Mouse (Mus musculus) neural tube, embryonic 12.5 days (tissue): ENCODE results near the gene Ccdc126. TPM values are rescaled to one million over a fixed set of nuclear protein-coding genes. Genes with fewer than 3 reads are reported as not detected.
"Not testable (repeated sequence)": the region's sequence is repeated elsewhere in the genome, so short reads cannot be mapped to it uniquely, and the experiment has no call there.

ENCODE experiments used
- ATAC-seq: fragments of 200-750 bp; cut with Nextera tagmentation; 2 replicates; pipeline ENCODE4 v1.8.0; 2017; ENCODE audit warnings: low read depth, mild to moderate bottlenecking, moderate TSS enrichment, moderate library complexity; ENCODE audit not compliant: low FRiP score
- H3K27ac ChIP-seq: fragments of 300-500 bp; sonication (generic); 2 replicates; pipeline ENCODE4 v1.5.1; 2016
- H3K27me3 ChIP-seq: fragments of 300-500 bp; sonication (generic); replicated peaks from 2 replicates; pipeline ENCODE4 v1.6.1; 2016; ENCODE audit warnings: mild to moderate bottlenecking
- H3K36me3 ChIP-seq: fragments of 300-500 bp; sonication (generic); 2 replicates; pipeline ENCODE4 v1.6.1; 2016; ENCODE audit warnings: mild to moderate bottlenecking
- H3K4me1 ChIP-seq: fragments of 300-500 bp; sonication (generic); 2 replicates; pipeline ENCODE4 v1.6.1; 2016
- H3K4me2 ChIP-seq: fragments of 300-500 bp; sonication (generic); replicated peaks from 2 replicates; pipeline ENCODE4 v1.6.1; 2016; ENCODE audit warnings: mild to moderate bottlenecking
- H3K4me3 ChIP-seq: fragments of 300-500 bp; sonication (generic); 2 replicates; pipeline ENCODE4 v1.5.1; 2016
- H3K9ac ChIP-seq: fragments of 300-500 bp; sonication (generic); 2 replicates; pipeline ENCODE4 v1.6.1; 2016; ENCODE audit warnings: mild to moderate bottlenecking
- H3K9me3 ChIP-seq: fragments of 300-500 bp; sonication (generic); 2 replicates; pipeline ENCODE4 v1.6.1; 2016; ENCODE audit warnings: mild to moderate bottlenecking
- WGBS: fragments of 180-500 bp; shearing (Covaris S2); methylation state at CpG from one replicate; pipeline ENCODE4 v1.1.7; 2016; 5-methylcytosine and 5-hydroxymethylcytosine counted together
- polyA plus RNA-seq: library from polyadenylated mRNA; unstranded; fragments of >200 nt; fragmentation: Nextera tagmentation; extraction: Ambion mirVana; gene quantifications from 2 replicates; pipeline ENCODE4 v1.2.1, GENCODE M21; 2016

Ccdc126 gene
- polyA plus RNA-seq, result 6.5 and 7.0 TPM in 2 replicates

- no peaks in the 10 kb centered on the region for H3K36me3 ChIP-seq
- no peaks in the 10 kb centered on the region for H3K9me3 ChIP-seq
- no peaks in the 10 kb centered on the region; the same call in 1 of the 2 replicates for H3K4me1 ChIP-seq
- peak within 1 kb of the TSS; percentile 64; the same call in 1 of the 2 replicates for H3K27ac ChIP-seq
- under 1% methylated on average over 47 of the region's 47 CpGs for WGBS
- no peaks in the 10 kb centered on the region for H3K27me3 ChIP-seq
- peak within 1 kb of the TSS; percentile 64 for H3K4me2 ChIP-seq
- H3K9ac ChIP-seq, result peak within 1 kb of the TSS; percentile 68
- ATAC-seq, result peak; percentile 100
- peak within 1 kb of the TSS; percentile 69 for H3K4me3 ChIP-seq
Measured at GRCm38 (mm10) chr6:49318966-49319594, at the start of gene Ccdc126. Ccdc126 (plus strand) TSS chr6:49319274.

DNA sequence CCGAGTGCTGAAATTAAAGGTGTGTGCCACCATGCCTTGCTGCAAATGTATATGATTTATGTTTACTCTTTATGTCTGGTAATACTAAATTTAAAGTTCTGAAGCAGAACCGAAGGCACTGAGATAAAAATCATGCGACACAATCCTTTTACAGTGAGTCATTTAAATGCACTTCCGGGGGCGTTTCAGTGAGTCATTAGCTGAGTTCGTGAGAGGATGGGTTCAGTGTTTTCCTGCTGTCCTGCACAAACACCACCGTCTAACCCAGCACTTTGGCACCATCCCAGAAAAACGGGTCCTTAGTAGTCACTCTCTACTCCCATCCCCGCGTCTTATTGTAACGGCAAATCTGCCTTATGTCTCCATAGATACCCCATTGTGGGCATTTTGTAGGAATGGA, 49.2 kb upstream of the Ccdc126 start:
- Histone ChIP-seq H3K36me3 (no peaks in the 10 kb centered on the region), H3K9ac (no peak overlapping the region), H3K4me3 (no peak overlapping the region), H3K4me1 (no peaks in the 10 kb centered on the region), H3K9me3 (no peaks in the 10 kb centered on the region), H3K27ac (no peak overlapping the region), H3K4me2 (no peak overlapping the region), H3K27me3 (no peaks in the 10 kb centered on the region)
- 76% methylated on average over 11 of the region's 11 CpGs for WGBS
- ATAC-seq, result no peak

GRCm38 (mm10) chr6:49271815-49272214, 47.3 kb upstream of the Ccdc126 start:
- Histone ChIP-seq H3K4me3 (no peak overlapping the region), H3K27ac (no peak overlapping the region), H3K9ac (no peak overlapping the region), H3K9me3 (no peaks in the 10 kb centered on the region), H3K4me2 (no peak overlapping the region), H3K36me3 (no peaks in the 10 kb centered on the region), H3K4me1 (no peaks in the 10 kb centered on the region), H3K27me3 (no peaks in the 10 kb centered on the region)
- ATAC-seq, result no peak
- 83% methylated on average over 6 of the region's 6 CpGs for WGBS

GRCm38 (mm10) chr6:49272863-49273262, 46.2 kb upstream of the Ccdc126 start:
- WGBS, result 94% methylated on average over 2 of the region's 2 CpGs
- Histone ChIP-seq H3K27ac (no peak overlapping the region), H3K9ac (no peak overlapping the region), H3K36me3 (no peaks in the 10 kb centered on the region), H3K27me3 (no peaks in the 10 kb centered on the region), H3K9me3 (no peaks in the 10 kb centered on the region), H3K4me2 (no peak overlapping the region), H3K4me1 (no peaks in the 10 kb centered on the region), H3K4me3 (no peak overlapping the region)
- ATAC-seq, result no peak

- no peak overlapping the region for H3K4me3 ChIP-seq
- no peak overlapping the region for H3K27ac ChIP-seq
- no peaks in the 10 kb centered on the region for H3K4me1 ChIP-seq
- ATAC-seq, result no peak
- no peak overlapping the region for H3K9ac ChIP-seq
- WGBS, result 25% methylated on average over 4 of the region's 4 CpGs
- H3K9me3 ChIP-seq, result no peaks in the 10 kb centered on the region
- H3K36me3 ChIP-seq, result no peaks in the 10 kb centered on the region
- no peak overlapping the region for H3K4me2 ChIP-seq
- H3K27me3 ChIP-seq, result no peaks in the 10 kb centered on the region
Measured at GRCm38 (mm10) chr6:49273934-49274333, 45.1 kb upstream of the Ccdc126 start.

DNA sequence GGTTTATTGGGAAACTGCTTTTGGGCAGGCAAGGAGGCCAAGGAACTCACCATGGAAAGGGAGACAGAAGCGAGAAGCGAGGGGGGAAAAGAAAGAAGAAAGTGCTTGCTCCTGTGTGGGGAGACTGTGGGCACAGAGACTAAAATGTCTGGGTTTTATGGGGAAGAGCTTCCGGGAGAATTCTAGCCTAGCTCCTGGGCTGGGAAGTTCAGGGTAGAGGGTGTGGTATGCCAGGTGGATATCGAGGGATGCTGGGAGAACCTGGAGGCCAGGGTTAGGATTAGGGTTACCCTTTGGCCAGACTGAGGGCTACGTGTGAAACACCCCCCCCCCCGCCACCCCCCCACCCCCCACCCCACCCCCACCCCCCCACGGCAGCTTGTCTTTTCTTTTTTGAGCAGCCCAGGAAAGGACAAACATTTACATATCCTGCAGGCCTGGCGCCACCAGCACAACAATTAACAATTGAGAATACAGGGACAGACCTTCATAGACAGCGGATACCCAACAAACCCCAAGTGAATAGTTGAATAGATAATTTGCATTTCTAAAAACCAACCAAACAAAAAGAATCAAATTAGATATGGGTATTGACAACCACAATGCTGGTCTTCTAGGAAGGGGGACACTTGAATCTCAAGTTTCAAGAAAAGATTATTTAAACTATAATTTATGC, 44.5 kb upstream of the Ccdc126 start:
- H3K27ac ChIP-seq, result no peak overlapping the region
- no peak for ATAC-seq
- 46% methylated on average over 9 of the region's 9 CpGs for WGBS

GRCm38 (mm10) chr6:49275296-49275695, 43.8 kb upstream of the Ccdc126 start:
- Histone ChIP-seq H3K9me3 (no peaks in the 10 kb centered on the region), H3K27ac (no peak overlapping the region), H3K27me3 (no peaks in the 10 kb centered on the region), H3K4me1 (no peaks in the 10 kb centered on the region), H3K4me3 (no peak overlapping the region), H3K9ac (no peak overlapping the region), H3K4me2 (no peak overlapping the region), H3K36me3 (no peaks in the 10 kb centered on the region)
- WGBS, result 89% methylated on average over 7 of the region's 7 CpGs
- ATAC-seq, result no peak

More for the DNA sequence above, 44.5 kb upstream of the Ccdc126 start:
- no peak overlapping the region for H3K4me2 ChIP-seq
- H3K9ac ChIP-seq, result no peak overlapping the region
- H3K4me1 ChIP-seq, result no peaks in the 10 kb centered on the region
- no peaks in the 10 kb centered on the region for H3K36me3 ChIP-seq
- H3K27me3 ChIP-seq, result no peaks in the 10 kb centered on the region
- no peaks in the 10 kb centered on the region for H3K9me3 ChIP-seq
- H3K4me3 ChIP-seq, result no peak overlapping the region

GRCm38 (mm10) chr6:49280942-49281341, 38.1 kb upstream of the Ccdc126 start:
- Histone ChIP-seq H3K9ac (no peak overlapping the region), H3K4me2 (no peak overlapping the region), H3K9me3 (no peaks in the 10 kb centered on the region), H3K4me3 (no peak overlapping the region), H3K27ac (no peak overlapping the region), H3K4me1 (no peaks in the 10 kb centered on the region), H3K27me3 (no peaks in the 10 kb centered on the region), H3K36me3 (no peaks in the 10 kb centered on the region)
- ATAC-seq, result no peak
- WGBS, result 42% methylated on average over 1 of the region's 1 CpGs

DNA sequence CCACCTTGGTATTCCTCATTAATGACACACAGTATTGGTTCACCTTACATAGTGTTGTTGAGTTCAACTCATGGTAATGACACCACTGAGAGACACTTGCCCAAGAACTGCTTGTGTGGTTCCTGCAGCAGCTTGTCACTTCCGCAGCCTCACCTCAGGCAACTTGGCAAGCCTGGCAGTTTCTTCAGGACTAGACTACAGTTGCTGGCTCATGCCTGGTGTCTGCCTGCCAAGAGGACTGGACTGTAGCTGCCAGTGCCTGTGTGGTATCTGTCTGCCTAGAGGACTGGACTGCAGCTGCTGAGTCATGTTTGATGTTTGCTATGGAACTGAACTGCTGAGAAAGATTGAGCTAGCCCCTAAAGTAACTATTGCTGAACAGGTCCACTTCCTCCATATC, 37.0 kb upstream of the Ccdc126 start:
- Histone ChIP-seq H3K36me3 (no peaks in the 10 kb centered on the region), H3K4me2 (no peak overlapping the region), H3K9me3 (no peaks in the 10 kb centered on the region), H3K27me3 (no peaks in the 10 kb centered on the region), H3K4me1 (no peaks in the 10 kb centered on the region), H3K4me3 (no peak overlapping the region), H3K9ac (no peak overlapping the region), H3K27ac (no peak overlapping the region)
- no peak for ATAC-seq
- WGBS, result 94% methylated on average over 1 of the region's 1 CpGs

DNA sequence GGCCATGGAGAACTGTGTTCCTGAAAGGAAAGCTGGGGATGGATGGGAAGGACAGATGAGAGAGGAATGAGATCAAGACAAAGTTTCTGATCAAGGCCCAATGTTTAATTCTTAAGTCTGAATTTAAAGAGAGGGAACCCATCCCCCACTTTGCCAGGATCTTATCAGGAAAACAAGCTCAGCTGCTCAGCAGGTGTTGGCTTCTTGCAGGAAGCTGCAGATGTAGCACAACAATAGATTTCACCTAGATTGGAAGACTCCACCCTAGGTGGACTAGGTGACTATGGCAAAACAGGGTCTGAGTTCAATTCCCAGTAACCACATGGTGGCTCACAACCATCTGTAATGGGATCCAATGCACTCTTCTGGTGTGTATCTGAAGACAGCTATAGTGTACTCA, 20.8 kb upstream of the Ccdc126 start:
- Histone ChIP-seq H3K27me3 (no peaks in the 10 kb centered on the region), H3K36me3 (no peaks in the 10 kb centered on the region), H3K27ac (no peak overlapping the region), H3K4me2 (no peak overlapping the region), H3K4me3 (no peak overlapping the region), H3K9me3 (no peaks in the 10 kb centered on the region), H3K4me1 (no peaks in the 10 kb centered on the region), H3K9ac (no peak overlapping the region)
- ATAC-seq, result no peak

DNA sequence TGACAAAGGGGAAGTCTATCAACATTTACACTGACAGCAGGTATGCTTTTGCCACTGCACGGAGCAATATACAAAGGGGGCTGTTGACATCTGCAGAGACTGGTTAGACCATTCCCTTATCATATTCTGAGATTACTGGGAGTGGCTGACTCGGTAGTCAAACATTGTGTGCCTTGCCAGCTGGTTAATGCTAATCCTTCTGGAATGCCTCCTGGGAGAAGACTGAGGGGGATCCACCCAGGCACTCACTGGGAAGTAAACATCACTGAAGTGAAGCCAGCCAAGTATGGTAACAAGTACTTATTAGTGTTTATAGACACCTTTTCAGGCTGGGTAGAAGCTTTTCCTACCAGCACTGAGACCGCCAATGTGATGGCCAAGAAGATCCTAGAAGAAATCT, 4.3 kb upstream of the Ccdc126 start:
- H3K27me3 ChIP-seq, H3K27ac ChIP-seq, H3K4me2 ChIP-seq, H3K9me3 ChIP-seq, H3K4me3 ChIP-seq, H3K4me1 ChIP-seq, H3K9ac ChIP-seq, H3K36me3 ChIP-seq, ATAC-seq: not testable (repeated sequence)
- 64% methylated on average over 3 of the region's 3 CpGs for WGBS

DNA sequence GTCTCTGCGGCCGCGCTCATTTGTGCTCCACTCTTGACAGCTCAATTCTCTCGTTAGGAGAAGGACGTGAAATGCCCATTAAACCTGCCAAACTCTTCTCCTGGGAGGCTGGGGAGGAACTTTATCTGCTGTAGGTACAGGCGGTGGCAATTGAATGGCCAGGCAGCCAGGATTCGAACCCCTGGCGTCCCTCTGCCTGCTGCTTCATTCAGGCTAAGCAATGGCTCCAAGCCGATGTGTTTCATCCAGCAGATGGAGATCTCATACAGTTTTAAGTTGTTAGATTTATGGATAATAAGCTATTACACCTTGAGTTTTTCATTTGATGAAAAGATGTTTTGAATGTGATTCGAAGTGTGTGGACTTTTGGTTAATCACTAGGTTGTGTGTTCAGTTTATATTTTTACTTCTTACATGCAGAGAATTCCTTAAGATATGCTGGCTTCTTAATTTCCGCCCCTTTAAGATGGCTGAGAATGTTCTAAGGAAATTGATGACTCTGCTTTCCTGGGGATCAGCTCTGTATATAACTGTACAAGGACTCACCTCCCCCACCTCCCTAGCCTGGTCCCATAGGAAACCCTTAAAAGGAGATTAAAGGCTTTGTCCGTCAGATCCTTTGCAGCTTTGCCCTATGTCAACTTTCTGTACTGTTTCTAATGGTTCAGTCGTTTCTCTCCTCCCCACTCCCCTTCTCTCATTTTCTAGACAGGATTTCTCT, 681 bp downstream of the Ccdc126 start:
- WGBS, result 18% methylated on average over 13 of the region's 13 CpGs
- peak; percentile 55 for ATAC-seq

More for the DNA sequence above, 681 bp downstream of the Ccdc126 start:
- H3K9ac ChIP-seq, result peak overlapping the region; percentile 68
- peak overlapping the region; percentile 69 for H3K4me3 ChIP-seq
- no peaks in the 10 kb centered on the region for H3K27me3 ChIP-seq
- no peaks in the 10 kb centered on the region for H3K36me3 ChIP-seq
- H3K4me2 ChIP-seq, result peak overlapping the region; percentile 64
- peak overlapping the region; percentile 64; the same call in 1 of the 2 replicates for H3K27ac ChIP-seq
- H3K4me1 ChIP-seq, result no peaks in the 10 kb centered on the region; the same call in 1 of the 2 replicates
- H3K9me3 ChIP-seq, result no peaks in the 10 kb centered on the region
